Mouse (Mus musculus): ENCODE results near the gene Pitx2. TPM values are rescaled to one million over a fixed set of nuclear protein-coding genes. Genes with fewer than 3 reads are reported as not detected.

Pitx2 gene
- 15.9 and 28.3 TPM in 2 replicates for polyA plus RNA-seq (2016; fragmentation: Nextera tagmentation; extraction: Ambion mirVana)

GRCm38 (mm10) chr3:129199609-129200500 lies at the start of gene Pitx2:
Gene Pitx2 (plus strand): TSS chr3:129199878.
- Histone ChIP-seq H3K9me3 (no peaks in the 10 kb centered on the region), H3K27ac (no peak within 1 kb of the TSS), H3K4me2 (peak within 1 kb of the TSS; percentile 66), H3K27me3 (peaks cover 93% of the 10 kb centered on the region), H3K9ac (peak within 1 kb of the TSS; percentile 40), H3K36me3 (replicated peaks) (no peaks in the 10 kb centered on the region), H3K4me3 (replicated peaks) (peak within 1 kb of the TSS; percentile 35), H3K4me1 (peaks cover 35% of the 10 kb centered on the region)
- WGBS: under 1% methylated on average over 60 of the region's 60 CpGs
- ATAC-seq (ENCODE audit: low FRiP score): peak; percentile 83

GRCm38 (mm10) chr3:129150001-129150400 lies 49.7 kb upstream of the Pitx2 start:
- no peaks in the 10 kb centered on the region for H3K9me3 ChIP-seq
- no peaks in the 10 kb centered on the region for H3K36me3 ChIP-seq (replicated peaks)
- no peak overlapping the region for H3K4me2 ChIP-seq
- H3K4me1 ChIP-seq: no peaks in the 10 kb centered on the region
- no peak overlapping the region for H3K9ac ChIP-seq
- no peak for ATAC-seq (ENCODE audit: low FRiP score)
- H3K27ac ChIP-seq: no peak overlapping the region
- no peak overlapping the region for H3K4me3 ChIP-seq (replicated peaks)
- 80% methylated on average over 2 of the region's 2 CpGs for WGBS
- no peaks in the 10 kb centered on the region for H3K27me3 ChIP-seq

- H3K27me3 ChIP-seq: no peaks in the 10 kb centered on the region
- H3K4me1 ChIP-seq: no peaks in the 10 kb centered on the region
- no peak overlapping the region for H3K9ac ChIP-seq
- no peaks in the 10 kb centered on the region for H3K36me3 ChIP-seq (replicated peaks)
- ATAC-seq (ENCODE audit: low FRiP score): no peak
- no peak overlapping the region for H3K27ac ChIP-seq
- H3K9me3 ChIP-seq: no peaks in the 10 kb centered on the region
- no peak overlapping the region for H3K4me2 ChIP-seq
- 77% methylated on average over 8 of the region's 8 CpGs for WGBS
- H3K4me3 ChIP-seq (replicated peaks): no peak overlapping the region
Measured at GRCm38 (mm10) chr3:129151096-129151685, 48.5 kb upstream of the Pitx2 start.

- Histone ChIP-seq H3K36me3 (replicated peaks) (no peaks in the 10 kb centered on the region), H3K4me2 (no peak overlapping the region), H3K9ac (no peak overlapping the region), H3K4me1 (no peaks in the 10 kb centered on the region), H3K27me3 (no peaks in the 10 kb centered on the region), H3K4me3 (replicated peaks) (no peak overlapping the region), H3K27ac (no peak overlapping the region), H3K9me3 (no peaks in the 10 kb centered on the region)
- no peak for ATAC-seq (ENCODE audit: low FRiP score)
- 71% methylated on average over 9 of the region's 9 CpGs for WGBS
Measured at GRCm38 (mm10) chr3:129158812-129159370, 40.8 kb upstream of the Pitx2 start.

- no peaks in the 10 kb centered on the region for H3K36me3 ChIP-seq (replicated peaks)
- no peak overlapping the region for H3K4me3 ChIP-seq (replicated peaks)
- no peaks in the 10 kb centered on the region for H3K4me1 ChIP-seq
- 82% methylated on average over 11 of the region's 11 CpGs for WGBS
- no peak overlapping the region for H3K27ac ChIP-seq
- ATAC-seq (ENCODE audit: low FRiP score): no peak
- H3K4me2 ChIP-seq: no peak overlapping the region
- H3K27me3 ChIP-seq: no peaks in the 10 kb centered on the region
- no peaks in the 10 kb centered on the region for H3K9me3 ChIP-seq
- H3K9ac ChIP-seq: no peak overlapping the region
Measured at GRCm38 (mm10) chr3:129161333-129162035, 38.2 kb upstream of the Pitx2 start.

- no peaks in the 10 kb centered on the region for H3K9me3 ChIP-seq
- no peaks in the 10 kb centered on the region for H3K36me3 ChIP-seq (replicated peaks)
- no peak overlapping the region for H3K27ac ChIP-seq
- no peak for ATAC-seq (ENCODE audit: low FRiP score)
- H3K27me3 ChIP-seq: no peaks in the 10 kb centered on the region
- H3K4me3 ChIP-seq (replicated peaks): no peak overlapping the region
- WGBS: 84% methylated on average over 1 of the region's 1 CpGs
- H3K9ac ChIP-seq: no peak overlapping the region
- no peak overlapping the region for H3K4me2 ChIP-seq
- no peaks in the 10 kb centered on the region for H3K4me1 ChIP-seq
Measured at GRCm38 (mm10) chr3:129164246-129164645, 35.4 kb upstream of the Pitx2 start.

GRCm38 (mm10) chr3:129165715-129166114 lies 34.0 kb upstream of the Pitx2 start:
- 91% methylated on average over 8 of the region's 8 CpGs for WGBS
- Histone ChIP-seq H3K9me3 (no peaks in the 10 kb centered on the region), H3K4me2 (no peak overlapping the region)

GRCm38 (mm10) chr3:129166684-129167083 lies 33.0 kb upstream of the Pitx2 start:
- Histone ChIP-seq H3K27me3 (no peaks in the 10 kb centered on the region), H3K4me1 (no peaks in the 10 kb centered on the region), H3K27ac (no peak overlapping the region), H3K4me2 (no peak overlapping the region), H3K4me3 (replicated peaks) (no peak overlapping the region), H3K9me3 (no peaks in the 10 kb centered on the region), H3K36me3 (replicated peaks) (no peaks in the 10 kb centered on the region), H3K9ac (no peak overlapping the region)
- WGBS: 3% methylated on average over 6 of the region's 6 CpGs
- no peak for ATAC-seq (ENCODE audit: low FRiP score)

More at GRCm38 (mm10) chr3:129165715-129166114, 34.0 kb upstream of the Pitx2 start:
- H3K4me3 ChIP-seq (replicated peaks): no peak overlapping the region
- H3K27me3 ChIP-seq: no peaks in the 10 kb centered on the region
- H3K4me1 ChIP-seq: no peaks in the 10 kb centered on the region
- ATAC-seq (ENCODE audit: low FRiP score): no peak
- no peak overlapping the region for H3K27ac ChIP-seq
- H3K9ac ChIP-seq: no peak overlapping the region
- no peaks in the 10 kb centered on the region for H3K36me3 ChIP-seq (replicated peaks)

GRCm38 (mm10) chr3:129170416-129170815 lies 29.3 kb upstream of the Pitx2 start:
- H3K36me3 ChIP-seq (replicated peaks): no peaks in the 10 kb centered on the region
- no peak overlapping the region for H3K27ac ChIP-seq
- H3K27me3 ChIP-seq: no peaks in the 10 kb centered on the region
- ATAC-seq (ENCODE audit: low FRiP score): no peak
- H3K9ac ChIP-seq: no peak overlapping the region
- no peak overlapping the region for H3K4me2 ChIP-seq
- 82% methylated on average over 7 of the region's 7 CpGs for WGBS
- no peak overlapping the region for H3K4me3 ChIP-seq (replicated peaks)
- H3K9me3 ChIP-seq: no peaks in the 10 kb centered on the region
- no peaks in the 10 kb centered on the region for H3K4me1 ChIP-seq

GRCm38 (mm10) chr3:129171789-129172188 lies 27.9 kb upstream of the Pitx2 start:
- 96% methylated on average over 4 of the region's 4 CpGs for WGBS
- Histone ChIP-seq H3K36me3 (replicated peaks) (no peaks in the 10 kb centered on the region), H3K4me3 (replicated peaks) (no peak overlapping the region), H3K27me3 (no peaks in the 10 kb centered on the region), H3K9me3 (no peaks in the 10 kb centered on the region), H3K4me2 (no peak overlapping the region), H3K9ac (no peak overlapping the region), H3K4me1 (no peaks in the 10 kb centered on the region), H3K27ac (no peak overlapping the region)
- ATAC-seq (ENCODE audit: low FRiP score): no peak

- H3K4me3 ChIP-seq (replicated peaks): no peak overlapping the region
- no peak overlapping the region for H3K9ac ChIP-seq
- no peak overlapping the region for H3K4me2 ChIP-seq
- peaks cover 13% of the 10 kb centered on the region for H3K4me1 ChIP-seq
- H3K36me3 ChIP-seq (replicated peaks): no peaks in the 10 kb centered on the region
- peaks cover 86% of the 10 kb centered on the region for H3K27me3 ChIP-seq
- 3% methylated on average over 12 of the region's 12 CpGs for WGBS
- no peak for ATAC-seq (ENCODE audit: low FRiP score)
- no peaks in the 10 kb centered on the region for H3K9me3 ChIP-seq
- H3K27ac ChIP-seq: no peak overlapping the region
Measured at GRCm38 (mm10) chr3:129194436-129194835, 5.2 kb upstream of the Pitx2 start.

- H3K27me3 ChIP-seq: peaks cover 92% of the 10 kb centered on the region
- no peak overlapping the region for H3K27ac ChIP-seq
- no peak overlapping the region for H3K9ac ChIP-seq
- no peaks in the 10 kb centered on the region for H3K9me3 ChIP-seq
- peaks cover 19% of the 10 kb centered on the region for H3K4me1 ChIP-seq
- no peak overlapping the region for H3K4me3 ChIP-seq (replicated peaks)
- no peak overlapping the region for H3K4me2 ChIP-seq
- no peak for ATAC-seq (ENCODE audit: low FRiP score)
- no peaks in the 10 kb centered on the region for H3K36me3 ChIP-seq (replicated peaks)
- WGBS: 1% methylated on average over 16 of the region's 16 CpGs
Measured at GRCm38 (mm10) chr3:129195036-129195435, 4.6 kb upstream of the Pitx2 start.

All from forebrain, embryonic 12.5 days (tissue).